Mouse (Mus musculus): ENCODE results near the gene Bcl2l11.

DNA sequence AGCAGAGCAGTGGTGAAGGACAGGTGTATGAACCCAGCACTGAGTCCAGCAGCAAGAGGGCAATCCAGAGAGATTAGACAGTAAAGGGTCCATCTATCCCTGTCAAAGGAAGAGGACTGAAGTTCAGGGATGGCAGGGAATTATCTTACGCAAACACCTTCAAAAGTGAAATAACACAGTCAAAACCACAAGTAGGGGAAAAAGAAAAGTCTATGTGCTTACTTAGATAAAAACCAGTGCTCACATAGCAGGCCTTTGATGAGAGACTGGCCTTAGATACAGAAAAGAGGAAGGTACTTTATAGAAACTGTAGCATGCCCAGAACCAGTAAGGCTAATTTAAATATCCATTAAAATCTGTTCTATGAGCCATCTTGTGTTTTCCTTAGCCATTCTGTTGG lies 40.4 kb upstream of the Bcl2l11 start:
- TF ChIP-seq CTCF (IDR thresholded peaks at IDR 0.05; ENCODE audit: insufficient read depth, low read depth, low read length) (no peak), POLR2A (IDR thresholded peaks at IDR 0.05; ENCODE audit: insufficient read depth, low read depth, low read length) (no peak)

Data from olfactory bulb, adult 2 months (tissue).